Mouse (Mus musculus): ENCODE data around the gene Gm572.

Gm572 gene

GRCm38 (mm10) chr4:148715396-148715795, 72.3 kb downstream of the Gm572 start:
- DNase-seq (ENCODE audit: low spot score in 2 of 2): no peak

Measured in frontal cortex, postnatal 14 days (tissue).